Comparison of ENCODE assay signal across 26 mouse cellular contexts in genomic region chr3:88516407-88516806, GRCm38 (mm10). TPM values are rescaled to one million over a fixed set of nuclear protein-coding genes. Genes with fewer than 3 reads are reported as not detected.
"Had no signal": no experiment of that assay in that cellular context is flagged by ENCODE, and none has a peak within 500 bp of the region (broad histone marks: within the 10 kb centered on the region; RNA-seq: fewer than 3 reads in every experiment).

No protein-coding gene starts in this region.

- H3K9me3 ChIP-seq: limb, embryonic 13.5 days; liver, embryonic 13.5 days; midbrain, embryonic 10.5 days; neural tube, embryonic 12.5 days; neural tube, embryonic 15.5 days had no signal

- H3K27me3 ChIP-seq: limb, embryonic 13.5 days; neural tube, embryonic 15.5 days had no signal

- H3K4me3 ChIP-seq: layer of hippocampus, adult 2 months; limb, embryonic 13.5 days; liver, embryonic 13.5 days; megakaryocyte, embryonic 14.5 days; midbrain, embryonic 10.5 days; neural tube, embryonic 12.5 days; neural tube, embryonic 15.5 days had no signal

- DNase-seq: kidney, adult 18-20 months; kidney, adult 9 months; kidney, postnatal 14 days; layer of hippocampus, postnatal 36 days; left cerebral cortex, postnatal 4 days; liver, embryonic 13.5 days; lung, adult 2 months; lung, postnatal 14 days; midbrain, embryonic 14.5 days; right cerebral cortex, adult 18-20 months; right cerebral cortex, postnatal 14 days; right cerebral cortex, postnatal 4 days; thymus, adult 2 months; thymus, postnatal 14 days; thymus, postnatal 4 days had no signal

- H3K9ac ChIP-seq: limb, embryonic 13.5 days; liver, embryonic 13.5 days; neural tube, embryonic 12.5 days; neural tube, embryonic 15.5 days had no signal

- H3K27ac ChIP-seq: layer of hippocampus, adult 2 months; limb, embryonic 13.5 days; liver, embryonic 13.5 days; macrophage; midbrain, embryonic 10.5 days; neural tube, embryonic 12.5 days; neural tube, embryonic 15.5 days had no signal

- H3K4me2 ChIP-seq: limb, embryonic 13.5 days; liver, embryonic 13.5 days; neural tube, embryonic 12.5 days; neural tube, embryonic 15.5 days had no signal

- ATAC-seq: intestine, embryonic 16.5 days had no signal

- H3K36me3 ChIP-seq: limb, embryonic 13.5 days; liver, embryonic 13.5 days; midbrain, embryonic 10.5 days; neural tube, embryonic 12.5 days; neural tube, embryonic 15.5 days had no signal

RNA-seq across cellular contexts. Expression of gene Rab25, which starts 31.7 kb away (rescaled TPM):
- total RNA-seq: layer of hippocampus, adult 2 months; layer of hippocampus, postnatal 10 days; left cerebral cortex, adult 8-10 months; left cerebral cortex, postnatal 14 days had no signal
- polyA plus RNA-seq: macrophage; midbrain, embryonic 14.5 days had no signal
